Mouse (Mus musculus): ENCODE data around the gene Csmd2.

Gene Csmd2

GRCm38 (mm10) chr4:128340457-128340856 is 352.8 kb downstream of the Csmd2 start:
- no peak for DNase-seq (ENCODE audit: low read depth)

GRCm38 (mm10) chr4:128341315-128341714 is 353.7 kb downstream of the Csmd2 start:
- DNase-seq (ENCODE audit: low read depth), result no peak

GRCm38 (mm10) chr4:128342208-128342607 is 354.6 kb downstream of the Csmd2 start:
- no peak for DNase-seq (ENCODE audit: low read depth)

- no peak for DNase-seq (ENCODE audit: low read depth)
Observed at GRCm38 (mm10) chr4:128358751-128359150, 371.1 kb downstream of the Csmd2 start.

GRCm38 (mm10) chr4:128365851-128366250 is 378.2 kb downstream of the Csmd2 start:
- no peak for DNase-seq (ENCODE audit: low read depth)

GRCm38 (mm10) chr4:128368088-128368487 is 380.4 kb downstream of the Csmd2 start:
- DNase-seq (ENCODE audit: low read depth), result no peak

- no peak for DNase-seq (ENCODE audit: low read depth)
Observed at GRCm38 (mm10) chr4:128371766-128372165, 384.1 kb downstream of the Csmd2 start.

GRCm38 (mm10) chr4:128373196-128373595 is 385.5 kb downstream of the Csmd2 start:
- no peak for DNase-seq (ENCODE audit: low read depth)

- DNase-seq (ENCODE audit: low read depth), result no peak
Observed at GRCm38 (mm10) chr4:128374051-128374450, 386.4 kb downstream of the Csmd2 start.

GRCm38 (mm10) chr4:128378946-128379345 is 391.3 kb downstream of the Csmd2 start:
- no peak for DNase-seq (ENCODE audit: low read depth)

GRCm38 (mm10) chr4:128381331-128381730 is 393.7 kb downstream of the Csmd2 start:
- no peak for DNase-seq (ENCODE audit: low read depth)

GRCm38 (mm10) chr4:128383800-128384199 is 396.1 kb downstream of the Csmd2 start:
- DNase-seq (ENCODE audit: low read depth), result no peak

- no peak for DNase-seq (ENCODE audit: low read depth)
Observed at GRCm38 (mm10) chr4:128391484-128391883, 403.8 kb downstream of the Csmd2 start.

GRCm38 (mm10) chr4:128392279-128392678 is 404.6 kb downstream of the Csmd2 start:
- DNase-seq (ENCODE audit: low read depth), result no peak

GRCm38 (mm10) chr4:128393864-128394263 is 406.2 kb downstream of the Csmd2 start:
- no peak for DNase-seq (ENCODE audit: low read depth)

GRCm38 (mm10) chr4:128396616-128397015 is 409.0 kb downstream of the Csmd2 start:
- DNase-seq (ENCODE audit: low read depth), result no peak

GRCm38 (mm10) chr4:128397804-128398203 is 410.1 kb downstream of the Csmd2 start:
- DNase-seq (ENCODE audit: low read depth), result no peak

GRCm38 (mm10) chr4:128398948-128399347 is 411.3 kb downstream of the Csmd2 start:
- DNase-seq (ENCODE audit: low read depth), result no peak

- no peak for DNase-seq (ENCODE audit: low read depth)
Observed at GRCm38 (mm10) chr4:128400016-128400415, 412.4 kb downstream of the Csmd2 start.

GRCm38 (mm10) chr4:128401591-128401990 is 413.9 kb downstream of the Csmd2 start:
- no peak for DNase-seq (ENCODE audit: low read depth)

GRCm38 (mm10) chr4:128402706-128403105 is 415.0 kb downstream of the Csmd2 start:
- DNase-seq (ENCODE audit: low read depth), result no peak

- DNase-seq (ENCODE audit: low read depth), result no peak
Observed at GRCm38 (mm10) chr4:128405576-128405975, 417.9 kb downstream of the Csmd2 start.

GRCm38 (mm10) chr4:128407084-128407845 is 419.6 kb downstream of the Csmd2 start:
- DNase-seq (ENCODE audit: low read depth), result no peak

Measured in fibroblast of lung, adult 2 months (primary cell).